Mouse (Mus musculus): ENCODE data around the gene Thpo. TPM values are rescaled to one million over a fixed set of nuclear protein-coding genes. Genes with fewer than 3 reads are reported as not detected.
A peak's percentile ranks its signal among the peaks of the same experiment; 100 is the strongest.

The Thpo gene
- polyA plus RNA-seq, 1 experiment from 2014 or later: 2.7 TPM

DNA sequence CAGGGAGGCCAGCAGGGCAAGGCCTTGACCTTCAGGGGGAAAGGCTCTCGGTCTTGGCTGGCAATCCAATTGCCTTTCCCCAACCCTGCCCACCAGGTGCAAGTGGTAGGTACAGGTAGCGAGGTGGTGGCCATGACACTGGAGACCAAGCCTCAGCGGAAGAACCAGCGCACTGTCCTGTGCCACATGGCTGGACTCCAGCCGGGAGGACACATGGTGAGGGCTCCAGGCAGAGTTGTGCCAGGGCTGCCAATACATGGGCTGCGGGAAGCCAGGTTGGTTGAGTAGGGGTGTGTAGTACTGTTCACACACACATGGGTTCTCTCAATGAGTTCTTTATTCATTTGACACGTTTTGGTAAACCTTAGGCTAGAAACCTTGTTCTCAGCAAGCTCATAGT lies 1.9 kb upstream of the Thpo start:
- no peak overlapping the region for H3K4me2 ChIP-seq (replicated peaks; ENCODE audit: low read depth)
- H3K36me3 ChIP-seq (ENCODE audit: control insufficient read depth, insufficient read depth): no peaks in the 10 kb centered on the region
- H3K9ac ChIP-seq (ENCODE audit: low read depth, low read length): no peak overlapping the region
- H3K9me3 ChIP-seq (ENCODE audit: control insufficient read depth): no peaks in the 10 kb centered on the region
- no peak overlapping the region for H3K4me3 ChIP-seq (ENCODE audit: low read depth, low read length)
- WGBS: 86% methylated on average over 7 of the region's 7 CpGs
- no peak for ATAC-seq
- TF ChIP-seq CTCF (IDR thresholded peaks at IDR 0.05; ENCODE audit: low read depth): no peak
- peaks cover 7% of the 10 kb centered on the region; the same call in 1 of the 2 replicates for H3K4me1 ChIP-seq (replicated peaks; ENCODE audit: control insufficient read depth, insufficient read depth, low read length)
- no peak overlapping the region for H3K27ac ChIP-seq (ENCODE audit: low read depth, low read length)
- peaks cover 29% of the 10 kb centered on the region for H3K27me3 ChIP-seq (replicated peaks; ENCODE audit: control insufficient read depth, insufficient read depth, low read length)

DNA sequence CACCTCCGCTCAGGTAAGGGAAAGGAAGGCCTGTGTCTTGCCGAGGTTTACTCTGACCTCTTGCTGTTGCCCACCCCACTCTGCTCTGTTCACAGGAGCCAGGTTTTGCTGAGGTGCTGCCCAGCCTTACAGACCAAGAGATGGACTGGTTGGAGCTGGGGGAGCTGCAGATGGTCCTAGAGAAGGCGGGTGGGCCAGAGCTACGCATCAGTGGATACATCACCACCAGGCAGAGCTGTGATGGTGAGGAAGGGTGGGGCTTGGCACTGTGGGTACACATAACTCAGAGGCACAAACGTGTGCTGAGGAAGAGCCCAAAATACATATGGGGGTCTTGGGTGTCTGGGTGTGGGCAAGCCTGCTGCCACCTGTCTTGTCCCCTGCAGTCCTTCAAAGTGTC lies 1.3 kb upstream of the Thpo start:
- 72% methylated on average over 5 of the region's 5 CpGs for WGBS
- H3K27me3 ChIP-seq (replicated peaks; ENCODE audit: control insufficient read depth, insufficient read depth, low read length): peaks cover 29% of the 10 kb centered on the region
- no peaks in the 10 kb centered on the region for H3K36me3 ChIP-seq (ENCODE audit: control insufficient read depth, insufficient read depth)
- TF ChIP-seq CTCF (IDR thresholded peaks at IDR 0.05; ENCODE audit: low read depth): no peak
- H3K4me1 ChIP-seq (replicated peaks; ENCODE audit: control insufficient read depth, insufficient read depth, low read length): peaks cover 7% of the 10 kb centered on the region; the same call in 1 of the 2 replicates
- no peak overlapping the region for H3K27ac ChIP-seq (ENCODE audit: low read depth, low read length)
- no peak overlapping the region for H3K4me2 ChIP-seq (replicated peaks; ENCODE audit: low read depth)
- ATAC-seq: no peak
- H3K9ac ChIP-seq (ENCODE audit: low read depth, low read length): no peak overlapping the region
- H3K4me3 ChIP-seq (ENCODE audit: low read depth, low read length): no peak overlapping the region
- H3K9me3 ChIP-seq (ENCODE audit: control insufficient read depth): no peaks in the 10 kb centered on the region

DNA sequence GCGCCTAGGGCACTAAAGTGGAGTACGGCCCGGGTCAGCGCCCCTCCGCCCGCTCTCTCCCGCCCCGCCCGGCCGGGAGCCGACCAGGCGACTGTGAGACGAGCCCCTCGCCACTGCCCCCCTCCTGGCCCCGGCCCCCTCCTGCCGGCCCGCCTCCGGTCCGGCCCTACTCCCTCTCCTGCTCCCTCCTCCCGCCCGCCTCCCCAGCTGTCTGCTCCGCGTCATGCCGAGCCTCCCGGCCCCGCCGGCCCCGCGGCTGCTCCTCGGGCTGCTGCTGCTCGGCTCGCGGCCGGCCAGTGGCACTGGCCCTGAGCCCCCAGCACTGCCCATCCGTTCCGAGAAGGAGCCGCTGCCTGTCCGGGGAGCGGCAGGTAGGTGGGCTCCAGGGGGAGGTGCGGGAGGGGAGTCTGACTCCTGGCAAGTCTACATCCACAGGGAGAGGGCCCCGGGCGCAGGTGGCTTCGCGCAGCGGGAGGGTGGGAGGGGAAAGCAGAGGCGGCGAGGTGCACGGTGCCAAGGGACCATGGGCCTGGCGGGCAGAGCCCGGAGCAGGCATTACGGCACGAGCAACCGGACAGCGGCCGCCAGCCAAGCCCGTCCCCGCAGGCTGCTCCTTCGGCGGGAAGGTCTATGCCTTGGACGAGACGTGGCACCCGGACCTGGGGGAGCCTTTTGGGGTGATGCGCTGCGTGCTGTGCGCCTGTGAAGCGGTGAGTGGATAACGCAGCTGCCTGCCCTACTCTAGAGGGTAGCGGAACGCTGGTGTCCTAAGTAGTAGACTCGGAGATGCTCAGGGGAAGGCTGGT lies 1.2 kb downstream of the Thpo start, which contains the start of gene Chrd:
TSS of gene Chrd (plus strand) at position 203 of the 806 bp plus-strand sequence.
- Histone ChIP-seq H3K9ac (ENCODE audit: low read depth, low read length) (peak within 1 kb of the TSS; percentile 58), H3K36me3 (ENCODE audit: control insufficient read depth, insufficient read depth) (peaks cover 5% of the 10 kb centered on the region; the same call in 1 of the 2 replicates), H3K4me1 (replicated peaks; ENCODE audit: control insufficient read depth, insufficient read depth, low read length) (peaks cover 7% of the 10 kb centered on the region; the same call in 1 of the 2 replicates), H3K27ac (ENCODE audit: low read depth, low read length) (peak within 1 kb of the TSS; percentile 54), H3K27me3 (replicated peaks; ENCODE audit: control insufficient read depth, insufficient read depth, low read length) (peaks cover 29% of the 10 kb centered on the region), H3K9me3 (ENCODE audit: control insufficient read depth) (no peaks in the 10 kb centered on the region), H3K4me3 (ENCODE audit: low read depth, low read length) (peak within 1 kb of the TSS; percentile 61), H3K4me2 (replicated peaks; ENCODE audit: low read depth) (peak within 1 kb of the TSS; percentile 98)
- TF ChIP-seq CTCF (IDR thresholded peaks at IDR 0.05; ENCODE audit: low read depth): no peak
- under 1% methylated on average over 57 of the region's 70 CpGs for WGBS
- ATAC-seq: peak; percentile 37; the same call in 1 of the 2 replicates

DNA sequence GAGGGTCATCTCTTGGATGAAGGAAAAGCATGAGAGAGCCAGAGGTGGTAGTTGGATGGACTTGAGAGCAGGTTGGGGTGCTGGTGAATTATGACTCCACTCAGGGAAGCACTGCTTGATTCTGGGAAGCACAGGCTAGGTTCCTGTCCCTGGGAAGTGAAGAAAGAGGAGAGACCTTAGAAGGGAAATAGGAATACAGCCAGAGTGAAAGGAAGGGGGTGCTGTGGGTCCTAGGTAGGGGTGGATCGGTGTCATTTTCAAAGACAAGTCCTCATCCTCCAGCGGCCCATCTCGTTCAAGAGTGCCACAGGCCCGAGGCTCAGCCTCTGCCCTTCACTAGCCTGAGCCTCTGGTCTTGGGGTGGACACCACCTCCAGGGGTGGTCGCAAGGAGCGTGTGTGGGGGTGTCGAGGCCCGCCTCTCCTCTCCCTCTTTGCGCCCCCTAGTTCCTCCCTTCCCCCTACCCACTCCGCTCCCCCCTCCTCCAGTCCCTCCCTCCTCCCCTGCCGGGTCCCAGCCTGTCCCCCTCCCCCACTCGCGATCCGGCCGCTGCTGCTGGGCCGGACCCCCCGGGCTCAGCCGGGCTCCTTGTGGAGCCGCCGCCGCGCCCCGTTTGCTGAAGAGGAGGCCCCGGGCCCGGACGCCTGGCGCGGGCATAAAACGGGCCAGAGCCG lies 1.9 kb downstream of the Thpo start:
- WGBS: 10% methylated on average over 16 of the region's 30 CpGs
- peak overlapping the region; percentile 54 for H3K27ac ChIP-seq (ENCODE audit: low read depth, low read length)
- ATAC-seq: no peak

DNA sequence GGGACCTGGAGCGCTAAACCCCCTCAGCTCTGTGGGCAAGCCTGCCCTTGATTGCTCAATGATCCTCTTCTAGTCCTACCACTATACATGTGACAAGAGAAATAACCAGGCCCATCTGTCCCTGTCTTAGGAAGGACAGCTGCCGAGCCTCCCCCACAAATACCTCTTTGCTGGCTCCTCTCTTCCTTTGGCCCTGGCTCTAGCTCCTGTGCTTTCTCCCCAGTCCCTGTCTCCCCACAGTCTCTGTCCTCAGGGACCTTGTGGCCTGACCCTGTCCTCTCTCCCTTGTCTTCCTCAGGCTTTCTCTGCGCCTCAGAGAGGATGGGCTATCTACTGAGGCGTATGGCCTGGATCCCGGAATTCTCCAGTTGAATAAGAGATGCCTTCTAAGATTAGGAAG lies 2.6 kb downstream of the Thpo start:
- no peak overlapping the region for H3K4me2 ChIP-seq (replicated peaks; ENCODE audit: low read depth)
- H3K4me1 ChIP-seq (replicated peaks; ENCODE audit: control insufficient read depth, insufficient read depth, low read length): peaks cover 7% of the 10 kb centered on the region; the same call in 1 of the 2 replicates
- no peak overlapping the region for H3K9ac ChIP-seq (ENCODE audit: low read depth, low read length)
- no peak for ATAC-seq
- no peak overlapping the region for H3K4me3 ChIP-seq (ENCODE audit: low read depth, low read length)
- 77% methylated on average over 5 of the region's 5 CpGs for WGBS
- peaks cover 6% of the 10 kb centered on the region; the same call in 1 of the 2 replicates for H3K36me3 ChIP-seq (ENCODE audit: control insufficient read depth, insufficient read depth)
- peaks cover 29% of the 10 kb centered on the region for H3K27me3 ChIP-seq (replicated peaks; ENCODE audit: control insufficient read depth, insufficient read depth, low read length)
- H3K9me3 ChIP-seq (ENCODE audit: control insufficient read depth): no peaks in the 10 kb centered on the region
- no peak overlapping the region for H3K27ac ChIP-seq (ENCODE audit: low read depth, low read length)
- no peak for TF ChIP-seq CTCF (IDR thresholded peaks at IDR 0.05; ENCODE audit: low read depth)

More for the DNA sequence above, 1.9 kb downstream of the Thpo start:
- Histone ChIP-seq H3K36me3 (ENCODE audit: control insufficient read depth, insufficient read depth) (peaks cover 6% of the 10 kb centered on the region; the same call in 1 of the 2 replicates), H3K9ac (ENCODE audit: low read depth, low read length) (peak overlapping the region; percentile 58), H3K4me1 (replicated peaks; ENCODE audit: control insufficient read depth, insufficient read depth, low read length) (peaks cover 7% of the 10 kb centered on the region; the same call in 1 of the 2 replicates), H3K27me3 (replicated peaks; ENCODE audit: control insufficient read depth, insufficient read depth, low read length) (peaks cover 29% of the 10 kb centered on the region), H3K9me3 (ENCODE audit: control insufficient read depth) (no peaks in the 10 kb centered on the region), H3K4me2 (replicated peaks; ENCODE audit: low read depth) (peak overlapping the region; percentile 98), H3K4me3 (ENCODE audit: low read depth, low read length) (peak overlapping the region; percentile 61)
- 0 out of 2 replicates have a peak, but pooled peaks have one; percentile 20 for TF ChIP-seq CTCF (IDR thresholded peaks at IDR 0.05; ENCODE audit: low read depth)

DNA sequence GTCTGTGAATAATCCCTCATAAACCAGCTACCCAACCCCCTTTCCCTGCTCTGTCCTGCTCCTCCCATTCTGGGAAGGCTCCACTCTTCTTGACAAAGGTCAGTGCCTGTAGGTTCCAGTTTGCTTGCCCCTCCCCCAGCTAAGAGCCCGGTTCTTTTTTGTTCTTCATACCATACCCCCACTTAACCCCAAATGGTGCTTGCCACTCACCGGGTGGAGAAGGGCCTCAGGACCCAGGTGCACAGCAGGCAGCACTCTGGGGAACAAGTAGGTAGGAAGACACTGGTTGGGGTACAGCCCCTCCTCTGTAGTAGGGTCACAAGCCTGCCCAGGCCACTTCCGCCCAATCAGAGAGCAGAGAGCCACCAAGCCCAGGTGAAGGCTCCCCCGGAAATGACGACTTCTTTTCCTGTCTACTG lies 4.0 kb downstream of the Thpo start:
- Histone ChIP-seq H3K27ac (ENCODE audit: low read depth, low read length) (no peak overlapping the region), H3K4me2 (replicated peaks; ENCODE audit: low read depth) (peak overlapping the region; percentile 35), H3K36me3 (ENCODE audit: control insufficient read depth, insufficient read depth) (peaks cover 6% of the 10 kb centered on the region; the same call in 1 of the 2 replicates), H3K4me1 (replicated peaks; ENCODE audit: control insufficient read depth, insufficient read depth, low read length) (peaks cover 7% of the 10 kb centered on the region; the same call in 1 of the 2 replicates), H3K27me3 (replicated peaks; ENCODE audit: control insufficient read depth, insufficient read depth, low read length) (peaks cover 25% of the 10 kb centered on the region), H3K9me3 (ENCODE audit: control insufficient read depth) (no peaks in the 10 kb centered on the region), H3K4me3 (ENCODE audit: low read depth, low read length) (no peak overlapping the region), H3K9ac (ENCODE audit: low read depth, low read length) (no peak overlapping the region)
- WGBS: 28% methylated on average over 5 of the region's 5 CpGs
- no peak for TF ChIP-seq CTCF (IDR thresholded peaks at IDR 0.05; ENCODE audit: low read depth)
- ATAC-seq: peak; percentile 56
